Mouse (Mus musculus): ENCODE measurements around the gene Zeb2.

Gene Zeb2

DNA sequence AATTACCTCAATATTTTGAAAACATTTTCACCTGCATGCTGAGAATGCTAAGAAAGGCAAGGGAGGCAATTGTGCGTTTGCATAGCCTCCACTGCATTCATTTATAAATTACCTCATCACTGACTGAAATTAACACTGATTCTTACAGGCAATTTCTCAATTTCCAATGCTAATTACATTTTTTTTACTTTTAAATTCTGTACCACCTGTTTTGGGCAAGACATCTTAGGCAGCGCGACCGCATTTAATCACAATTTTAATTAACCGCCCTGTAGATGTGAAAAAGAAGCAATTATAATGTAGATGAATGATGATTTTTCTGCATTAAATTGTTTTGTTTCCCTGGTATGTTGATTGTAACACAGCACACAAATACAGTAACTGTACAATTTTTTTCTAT is 24.5 kb downstream of the Zeb2 start:
- no peak for TF ChIP-seq GATA4 (IDR thresholded peaks at IDR 0.05; ENCODE audit: insufficient replicate concordance, low read length)

DNA sequence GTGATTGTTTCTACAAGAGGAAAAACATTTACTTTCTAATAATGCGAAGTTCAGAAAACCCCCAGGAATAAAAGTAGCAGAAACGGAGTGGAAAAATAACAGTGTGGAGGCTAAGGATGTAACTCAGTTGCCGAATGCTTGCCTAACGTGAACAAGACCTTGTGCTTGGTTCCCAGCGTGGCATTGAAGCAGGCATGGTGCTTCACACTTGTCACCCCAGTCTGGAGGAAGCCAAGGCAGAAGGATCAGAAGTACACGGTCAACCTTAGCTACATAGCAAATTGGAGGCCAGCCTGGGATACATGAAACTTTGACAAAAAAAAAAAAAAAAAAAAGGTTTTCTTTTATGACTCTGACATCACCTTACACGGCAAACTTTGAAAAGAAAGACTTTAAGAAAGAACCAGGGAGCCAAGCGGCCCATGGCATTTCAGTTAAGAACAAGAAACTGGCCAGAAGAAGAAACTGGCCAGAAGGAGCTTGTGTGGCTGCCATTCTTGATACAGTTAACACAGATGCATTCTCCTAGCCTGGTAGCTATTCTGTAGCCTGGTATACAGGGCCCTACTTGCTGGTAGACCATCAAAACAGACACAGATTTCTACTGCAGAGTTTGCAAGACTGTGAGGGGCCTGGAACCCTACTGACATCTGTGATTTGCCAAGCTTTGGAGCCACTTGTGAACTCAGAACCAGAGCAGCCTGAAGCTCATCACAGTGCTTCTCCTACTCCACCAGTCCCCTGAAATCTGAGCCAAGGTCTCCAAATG is 26.5 kb downstream of the Zeb2 start:
- TF ChIP-seq GATA4 (IDR thresholded peaks at IDR 0.05; ENCODE audit: insufficient replicate concordance, low read length) = no peak

DNA sequence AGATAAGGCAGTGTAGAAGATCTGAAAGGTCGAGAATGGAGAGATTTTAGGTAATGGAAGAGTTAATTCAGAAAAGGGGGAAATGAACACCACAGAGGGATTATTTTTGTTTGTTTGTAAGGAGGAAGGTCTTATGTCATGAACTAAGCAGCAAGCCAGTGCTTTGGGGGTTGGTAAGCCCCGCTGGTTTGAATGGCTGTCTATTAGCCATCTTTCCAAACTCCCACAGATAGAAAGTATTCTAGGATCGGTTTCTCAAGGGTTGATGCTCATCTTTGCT is 28.0 kb downstream of the Zeb2 start:
- TF ChIP-seq GATA4 (IDR thresholded peaks at IDR 0.05; ENCODE audit: insufficient replicate concordance, low read length) = no peak

DNA sequence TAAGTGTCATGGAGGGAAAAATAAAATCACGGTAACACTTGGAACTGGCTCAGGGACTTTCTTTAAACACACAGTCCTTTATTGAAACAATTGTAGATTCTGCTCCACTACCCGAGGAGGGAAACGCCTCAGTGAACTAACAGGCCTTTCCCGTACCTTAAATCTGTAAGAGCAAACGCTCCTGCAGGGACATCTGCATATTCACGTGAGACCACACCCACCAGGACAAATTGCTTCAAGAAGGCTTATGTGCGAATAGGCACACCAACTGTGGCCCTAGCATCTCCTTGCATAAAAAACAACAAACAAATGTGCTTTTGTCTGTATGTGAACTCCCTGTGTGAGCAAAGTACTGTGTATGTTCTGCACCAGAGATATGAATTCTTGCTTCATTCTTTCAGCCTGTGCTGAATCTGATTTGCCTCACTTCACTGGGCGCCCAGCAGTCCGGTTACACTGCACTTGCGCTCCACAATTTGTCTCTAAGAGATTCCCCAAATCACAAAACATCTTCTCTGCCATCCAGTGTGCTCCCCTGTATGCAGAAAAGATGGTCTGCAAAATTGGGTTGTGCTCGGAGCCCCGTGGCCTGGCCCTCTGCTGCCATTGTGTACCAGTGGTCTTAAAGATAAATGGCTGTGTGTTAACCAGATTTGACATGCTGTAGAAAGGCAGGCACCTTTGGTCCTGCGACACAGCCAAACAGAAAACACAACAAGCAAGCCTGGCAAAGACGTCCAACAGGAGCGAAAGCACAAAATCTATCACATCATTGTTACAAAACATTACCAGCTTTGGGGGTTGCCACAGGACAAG is 28.6 kb downstream of the Zeb2 start:
- no peak for TF ChIP-seq GATA4 (IDR thresholded peaks at IDR 0.05; ENCODE audit: insufficient replicate concordance, low read length)

DNA sequence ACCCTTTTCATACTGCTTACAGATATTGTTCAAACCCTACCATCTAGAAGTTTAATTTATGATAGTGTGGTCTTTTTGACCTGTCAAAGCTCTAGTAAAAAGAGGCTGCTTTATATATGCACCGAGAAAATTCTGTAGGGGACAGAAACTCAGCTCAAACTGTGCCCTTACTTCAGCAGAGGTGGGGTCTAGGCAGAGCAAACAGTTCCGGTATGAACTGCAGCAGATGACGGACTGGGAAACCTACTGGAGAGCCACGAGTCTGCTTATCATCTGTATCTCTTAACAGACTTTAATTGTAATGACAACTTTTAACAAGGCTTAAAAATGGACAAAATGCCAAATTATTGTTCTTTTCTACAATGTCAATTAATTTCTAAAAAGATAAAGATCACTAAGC is 30.0 kb downstream of the Zeb2 start:
- TF ChIP-seq GATA4 (IDR thresholded peaks at IDR 0.05; ENCODE audit: insufficient replicate concordance, low read length) = no peak

DNA sequence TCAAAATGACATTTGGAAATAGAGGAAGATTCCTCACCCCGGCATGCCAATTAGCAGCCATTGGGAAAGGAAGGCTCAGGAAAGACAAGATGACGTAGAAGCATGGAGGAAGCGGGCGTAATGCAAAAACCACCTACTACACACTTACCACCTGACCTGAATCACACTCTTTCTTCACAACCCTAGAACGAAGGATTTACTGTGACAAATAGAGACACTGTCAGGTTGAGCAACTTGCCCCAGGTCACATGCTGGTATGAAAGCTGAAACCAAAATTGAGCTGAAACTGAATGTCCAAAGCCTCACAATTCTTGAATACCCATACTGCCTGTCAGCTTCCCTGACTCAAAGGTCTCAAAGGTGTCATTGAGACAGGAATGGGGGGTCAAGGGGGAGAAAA is 31.5 kb downstream of the Zeb2 start:
- TF ChIP-seq GATA4 (IDR thresholded peaks at IDR 0.05; ENCODE audit: insufficient replicate concordance, low read length) = no peak

DNA sequence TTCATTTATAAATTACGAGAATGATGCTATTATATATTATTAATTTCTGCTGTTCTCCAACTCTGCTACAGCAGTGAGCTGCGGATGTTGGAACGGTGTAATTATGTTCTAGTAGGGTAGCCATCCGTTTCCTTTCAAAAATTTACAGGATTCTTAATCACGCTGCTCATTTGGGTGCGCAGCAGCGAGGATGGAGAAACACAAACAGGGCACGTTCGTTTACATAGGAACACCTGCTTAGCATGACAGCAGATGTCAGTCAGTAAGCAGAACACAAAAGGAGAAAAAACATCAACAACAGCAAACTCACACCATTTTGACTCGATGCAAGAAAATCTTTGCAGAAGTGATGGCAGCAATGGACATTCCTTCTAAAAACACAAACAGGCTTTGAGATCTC is 34.2 kb downstream of the Zeb2 start:
- TF ChIP-seq GATA4 (IDR thresholded peaks at IDR 0.05; ENCODE audit: insufficient replicate concordance, low read length) = no peak

DNA sequence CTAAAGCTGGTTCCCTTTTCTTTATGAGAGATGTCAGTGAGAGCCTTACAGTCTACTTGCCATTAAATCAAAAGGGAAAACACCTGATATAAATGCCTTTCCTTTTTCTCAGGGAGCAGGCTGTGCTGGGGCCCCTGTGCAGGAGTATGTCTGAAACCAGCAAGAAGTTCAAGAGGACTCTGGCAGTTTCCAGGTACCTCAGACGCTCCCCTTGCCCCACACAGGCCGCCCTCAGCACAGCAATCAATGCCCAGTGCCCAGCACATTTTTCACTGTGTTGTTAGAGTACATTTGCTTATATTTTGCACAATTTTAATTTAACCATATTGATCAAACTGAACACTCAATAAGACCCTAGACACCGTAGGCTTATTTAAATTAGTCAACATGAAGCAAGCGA is 35.6 kb downstream of the Zeb2 start:
- no peak for TF ChIP-seq GATA4 (IDR thresholded peaks at IDR 0.05; ENCODE audit: insufficient replicate concordance, low read length)

DNA sequence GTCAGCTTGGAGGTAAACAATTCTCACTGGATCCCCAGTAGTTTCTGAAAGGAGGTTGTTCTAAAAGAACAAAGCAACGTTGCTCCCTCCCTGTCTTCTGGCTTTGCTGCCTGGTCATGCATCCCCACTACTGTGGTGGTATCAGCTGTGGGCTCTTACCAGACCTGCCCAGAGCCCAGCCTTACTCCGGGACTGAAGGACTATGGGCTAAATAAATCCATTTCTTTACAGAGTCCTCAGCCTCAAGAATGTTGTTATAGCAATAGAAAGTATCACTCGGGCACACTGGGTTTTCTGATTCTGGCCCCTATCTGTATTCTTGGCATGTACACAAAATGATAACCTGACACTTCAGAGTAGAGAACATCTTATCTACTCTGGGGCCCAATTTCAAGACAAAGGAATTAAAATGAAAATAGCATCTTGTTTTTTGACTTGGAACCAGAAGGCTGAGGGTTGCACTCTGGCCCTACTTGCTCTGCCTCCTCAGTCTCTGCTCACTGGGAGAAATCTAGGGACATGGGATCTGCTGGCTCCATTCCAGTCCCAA is 39.2 kb downstream of the Zeb2 start:
- peak; percentile 75; the same call in 1 of the 2 replicates for TF ChIP-seq GATA4 (IDR thresholded peaks at IDR 0.05; ENCODE audit: insufficient replicate concordance, low read length)

DNA sequence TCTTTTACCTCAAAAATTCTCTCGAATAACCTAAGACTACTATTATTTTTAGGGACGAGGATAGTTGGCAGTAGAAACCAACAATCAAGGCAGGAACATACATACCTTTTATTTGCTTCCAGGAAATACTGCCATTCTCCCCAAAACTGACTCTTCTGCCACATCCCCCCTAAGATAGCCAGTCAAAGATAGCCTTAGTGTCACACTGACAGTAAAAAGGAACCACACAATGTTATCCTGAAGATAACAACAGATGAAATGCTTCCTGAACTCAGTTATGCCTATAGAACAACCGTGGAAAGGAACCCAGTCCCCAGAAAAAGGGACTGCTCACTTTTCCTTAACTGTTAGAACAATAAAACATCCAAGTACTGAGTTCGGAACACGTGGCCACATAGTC is 39.8 kb downstream of the Zeb2 start:
- TF ChIP-seq GATA4 (IDR thresholded peaks at IDR 0.05; ENCODE audit: insufficient replicate concordance, low read length) = peak; percentile 39; the same call in 1 of the 2 replicates

DNA sequence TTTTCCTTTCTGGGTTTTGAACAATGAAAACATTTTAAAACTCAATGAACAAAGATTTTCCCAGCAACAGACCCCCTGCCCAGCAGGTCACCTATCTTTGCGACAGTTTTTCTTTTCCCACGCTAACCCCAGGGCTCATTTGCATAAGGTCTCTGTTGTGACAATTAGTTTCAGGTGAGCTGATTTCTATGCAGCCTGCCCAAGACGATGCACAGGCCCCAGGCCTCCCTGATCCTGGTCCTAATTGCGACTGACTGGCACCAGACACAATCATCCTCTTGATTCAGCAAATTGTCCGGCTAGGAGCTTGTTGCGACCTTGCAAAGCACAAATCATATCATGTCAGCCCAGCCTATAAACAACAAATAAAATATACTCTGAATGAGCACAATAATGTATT is 44.2 kb downstream of the Zeb2 start:
- no peak for TF ChIP-seq GATA4 (IDR thresholded peaks at IDR 0.05; ENCODE audit: insufficient replicate concordance, low read length)

DNA sequence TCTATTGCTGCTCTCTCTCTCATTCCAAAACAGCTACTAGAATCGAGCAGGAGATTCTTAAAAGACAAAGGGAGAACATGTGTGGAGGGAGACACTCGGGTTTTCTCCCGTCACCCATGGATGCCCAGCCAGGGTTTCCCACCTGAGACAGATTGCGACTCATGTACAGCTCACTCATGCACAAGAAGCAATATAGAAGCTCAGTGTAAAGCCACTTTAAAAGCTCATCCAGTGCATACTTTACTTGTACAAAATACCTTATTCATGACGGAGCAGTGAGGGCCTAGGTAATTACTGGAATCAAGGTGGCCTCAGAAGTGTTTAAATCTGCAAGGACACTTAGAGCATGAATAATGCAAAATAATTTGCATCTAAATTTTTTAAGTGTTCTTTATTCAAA is 45.9 kb downstream of the Zeb2 start:
- no peak for TF ChIP-seq GATA4 (IDR thresholded peaks at IDR 0.05; ENCODE audit: insufficient replicate concordance, low read length)

DNA sequence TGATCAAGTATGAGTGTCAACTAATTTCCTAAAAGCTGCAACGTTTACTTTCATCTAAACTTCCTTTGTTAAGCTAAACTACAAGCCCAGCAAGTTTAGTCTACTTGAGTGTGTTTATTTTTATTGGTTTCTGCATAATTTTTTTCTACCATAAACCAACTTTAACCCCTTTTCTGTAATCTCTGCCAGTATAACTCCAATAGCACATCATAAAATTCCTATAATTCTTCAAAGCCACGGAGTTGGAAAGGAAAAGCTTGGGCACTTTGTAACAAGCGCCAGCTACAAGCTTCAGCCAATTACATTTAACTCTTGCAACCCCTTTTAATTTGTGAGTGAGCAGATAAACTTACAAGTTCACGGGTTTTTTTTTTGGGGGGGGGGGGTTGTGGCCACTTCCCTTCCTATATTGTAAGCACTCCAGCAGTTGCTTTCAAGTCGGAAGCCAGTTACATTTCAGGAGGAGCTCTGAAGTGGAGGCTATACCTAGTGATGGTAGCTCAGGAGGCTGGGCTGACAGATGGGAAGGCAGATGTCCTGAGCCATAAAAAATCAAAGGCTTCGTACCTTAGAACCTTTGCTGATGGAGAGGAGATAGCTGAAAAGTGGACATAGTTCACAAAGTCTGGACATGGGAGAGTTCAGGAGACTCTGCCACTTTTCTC is 46.5 kb downstream of the Zeb2 start:
- TF ChIP-seq GATA4 (IDR thresholded peaks at IDR 0.05; ENCODE audit: insufficient replicate concordance, low read length) = no peak

DNA sequence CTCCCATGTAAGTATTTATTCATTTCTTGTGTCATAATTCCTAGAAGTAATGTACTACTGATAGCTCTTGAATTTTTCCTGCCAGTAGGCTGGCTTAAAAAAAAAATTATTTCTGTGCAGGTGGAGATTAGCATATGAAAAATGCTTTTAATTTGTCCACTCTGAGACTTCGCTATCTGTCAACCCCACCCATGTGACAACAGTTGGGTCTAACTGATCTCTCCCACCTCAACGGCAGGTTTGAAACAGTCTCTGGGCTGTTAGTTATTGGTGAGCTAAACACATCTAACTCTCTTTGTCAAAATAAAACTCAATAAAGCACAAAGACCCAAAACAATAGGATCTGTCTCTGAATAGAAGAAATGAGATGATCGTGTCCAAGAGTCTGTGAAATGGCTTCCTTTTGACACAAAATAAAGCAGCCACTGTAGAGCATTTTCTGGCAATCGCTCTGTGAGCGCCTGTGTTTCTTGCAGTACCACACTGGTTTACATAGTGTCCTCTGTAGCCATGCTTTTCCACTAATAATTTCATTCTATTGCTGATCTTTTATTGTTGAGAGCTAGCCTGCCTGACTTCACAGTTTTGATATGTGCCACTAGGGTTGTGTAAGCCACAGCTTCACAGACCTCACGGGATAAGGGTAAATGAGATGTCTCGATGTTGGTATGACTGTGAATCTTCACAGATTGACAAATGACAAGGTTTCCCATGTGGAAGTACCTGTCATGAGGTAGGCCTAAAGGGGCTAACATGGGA is 48.2 kb downstream of the Zeb2 start:
- TF ChIP-seq GATA4 (IDR thresholded peaks at IDR 0.05; ENCODE audit: insufficient replicate concordance, low read length) = no peak

DNA sequence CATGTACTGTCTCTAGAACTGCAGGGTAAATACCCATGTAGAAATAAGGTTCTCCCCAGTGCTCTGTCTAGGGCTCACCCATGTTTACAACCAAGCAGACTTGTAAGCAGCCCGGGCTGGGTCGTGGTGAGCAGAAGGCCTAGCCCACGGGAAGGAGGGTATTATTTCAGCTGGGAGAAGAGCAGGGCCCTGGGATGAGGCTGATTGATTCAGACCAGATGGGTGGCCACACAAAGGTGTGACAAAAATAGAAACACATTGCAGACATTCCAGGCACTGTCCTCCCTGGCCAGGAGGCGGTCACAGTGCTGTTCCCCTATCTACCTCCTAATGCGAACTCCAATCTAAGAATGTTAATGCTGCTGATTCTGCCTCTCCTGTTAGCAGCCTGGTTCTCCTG is 50.1 kb downstream of the Zeb2 start:
- no peak for TF ChIP-seq GATA4 (IDR thresholded peaks at IDR 0.05; ENCODE audit: insufficient replicate concordance, low read length)

Data from liver, adult (tissue).